Mouse (Mus musculus): ENCODE measurements at regions not wholly inside any gene's neighbourhood (a gene's known extent, or its start where the extent isn't known, plus 50 kb on each side); places are given as distances from the start of the nearest gene placed in this dataset.

GRCm38 (mm10) chr14:28626951-28627350 lies 122.4 kb downstream of the Wnt5a start:
- ATAC-seq (replicated peaks; ENCODE audit: low read depth, poor library complexity, severe bottlenecking), result no peak

GRCm38 (mm10) chr14:28635175-28635574 lies 130.6 kb downstream of the Wnt5a start:
- no peak for ATAC-seq (replicated peaks; ENCODE audit: low read depth, poor library complexity, severe bottlenecking)

GRCm38 (mm10) chr14:28639056-28639455 lies 134.5 kb downstream of the Wnt5a start:
- ATAC-seq (replicated peaks; ENCODE audit: low read depth, poor library complexity, severe bottlenecking), result no peak

GRCm38 (mm10) chr14:28645807-28646206 lies 141.3 kb downstream of the Wnt5a start:
- no peak for ATAC-seq (replicated peaks; ENCODE audit: low read depth, poor library complexity, severe bottlenecking)

- no peak for ATAC-seq (replicated peaks; ENCODE audit: low read depth, poor library complexity, severe bottlenecking)
Observed at GRCm38 (mm10) chr14:28649411-28649810, 144.9 kb downstream of the Wnt5a start.

- no peak for ATAC-seq (replicated peaks; ENCODE audit: low read depth, poor library complexity, severe bottlenecking)
Observed at GRCm38 (mm10) chr14:28653059-28653930, 148.7 kb downstream of the Wnt5a start.

GRCm38 (mm10) chr14:28657216-28657615 lies 152.7 kb downstream of the Wnt5a start:
- no peak for ATAC-seq (replicated peaks; ENCODE audit: low read depth, poor library complexity, severe bottlenecking)

- ATAC-seq (replicated peaks; ENCODE audit: low read depth, poor library complexity, severe bottlenecking), result no peak
Observed at GRCm38 (mm10) chr14:28660872-28661588, 156.5 kb downstream of the Wnt5a start.

GRCm38 (mm10) chr14:28663316-28663715 lies 158.8 kb downstream of the Wnt5a start:
- no peak for ATAC-seq (replicated peaks; ENCODE audit: low read depth, poor library complexity, severe bottlenecking)

GRCm38 (mm10) chr14:28664121-28664520 lies 159.6 kb downstream of the Wnt5a start:
- no peak for ATAC-seq (replicated peaks; ENCODE audit: low read depth, poor library complexity, severe bottlenecking)

- ATAC-seq (replicated peaks; ENCODE audit: low read depth, poor library complexity, severe bottlenecking), result no peak
Observed at GRCm38 (mm10) chr14:28675476-28675875, 170.9 kb downstream of the Wnt5a start.

- ATAC-seq (replicated peaks; ENCODE audit: low read depth, poor library complexity, severe bottlenecking), result no peak
Observed at GRCm38 (mm10) chr14:28699780-28700179, 195.2 kb downstream of the Wnt5a start.

- no peak for ATAC-seq (replicated peaks; ENCODE audit: low read depth, poor library complexity, severe bottlenecking)
Observed at GRCm38 (mm10) chr14:28704729-28705128, 200.2 kb downstream of the Wnt5a start.

- ATAC-seq (replicated peaks; ENCODE audit: low read depth, poor library complexity, severe bottlenecking), result no peak
Observed at GRCm38 (mm10) chr14:28714598-28714997, 210.0 kb downstream of the Wnt5a start.

- no peak for ATAC-seq (replicated peaks; ENCODE audit: low read depth, poor library complexity, severe bottlenecking)
Observed at GRCm38 (mm10) chr14:28720545-28720944, 216.0 kb downstream of the Wnt5a start.

GRCm38 (mm10) chr14:28725666-28726065 lies 221.1 kb downstream of the Wnt5a start:
- ATAC-seq (replicated peaks; ENCODE audit: low read depth, poor library complexity, severe bottlenecking), result no peak

GRCm38 (mm10) chr14:28733496-28733895 lies 228.9 kb downstream of the Wnt5a start:
- no peak for ATAC-seq (replicated peaks; ENCODE audit: low read depth, poor library complexity, severe bottlenecking)

- ATAC-seq (replicated peaks; ENCODE audit: low read depth, poor library complexity, severe bottlenecking), result no peak
Observed at GRCm38 (mm10) chr14:28735446-28735845, 230.9 kb downstream of the Wnt5a start.

- no peak for ATAC-seq (replicated peaks; ENCODE audit: low read depth, poor library complexity, severe bottlenecking)
Observed at GRCm38 (mm10) chr14:28740076-28740475, 235.5 kb downstream of the Wnt5a start.

- no peak for ATAC-seq (replicated peaks; ENCODE audit: low read depth, poor library complexity, severe bottlenecking)
Observed at GRCm38 (mm10) chr14:28741418-28741817, 236.9 kb downstream of the Wnt5a start.

GRCm38 (mm10) chr14:28743673-28744072 lies 239.1 kb downstream of the Wnt5a start:
- no peak for ATAC-seq (replicated peaks; ENCODE audit: low read depth, poor library complexity, severe bottlenecking)

Data from common myeloid progenitor, adult 5-6 weeks (primary cell).